Mouse (Mus musculus) bone marrow, adult 2 months (tissue): ENCODE measurements around the gene Ak3.

Experiments
- CTCF ChIP-seq: fragments of 200-500 bp; IDR thresholded peaks from 2 replicates; pipeline ENCODE4 v1.5.1; 2011; ENCODE audit warnings: low read length, control low read depth; ENCODE audit not compliant: control insufficient read depth, insufficient read depth
- POLR2A ChIP-seq: fragments of 200-500 bp; IDR thresholded peaks from 2 replicates; pipeline ENCODE4 v1.6.1; 2011; ENCODE audit warnings: low read depth, mild to moderate bottlenecking, control low read depth, low read length, borderline replicate concordance; ENCODE audit not compliant: control insufficient read depth

GRCm38 (mm10) chr19:29064451-29065102, 16.8 kb upstream of the Ak3 start:
- TF ChIP-seq CTCF (no peak), POLR2A (no peak)
